Mouse (Mus musculus) kidney, adult 2 months (tissue): ENCODE results near the gene AB124611. TPM values are rescaled to one million over a fixed set of nuclear protein-coding genes. Genes with fewer than 3 reads are reported as not detected.

Experiments used
- DNase-seq: peaks from one replicate; pipeline ENCODE4 v3.0.0; 2021
- H3K27ac ChIP-seq: fragments of 200-500 bp; 2 replicates; pipeline ENCODE4 v1.5.1; 2012; ENCODE audit warnings: low read depth, low read length, control low read depth, inconsistent platforms; ENCODE audit not compliant: insufficient read depth
- H3K27me3 ChIP-seq: fragments of 200-500 bp; replicated peaks from 2 replicates; pipeline ENCODE4 v1.6.1; 2012; ENCODE audit warnings: mild to moderate bottlenecking, moderate library complexity, low read length, inconsistent platforms; ENCODE audit not compliant: control insufficient read depth, insufficient read depth
- H3K36me3 ChIP-seq: fragments of 200-500 bp; 2 replicates; pipeline ENCODE4 v1.6.1; 2012; ENCODE audit warnings: mild to moderate bottlenecking, moderate library complexity, low read length, inconsistent platforms; ENCODE audit not compliant: control insufficient read depth, insufficient read depth
- H3K4me1 ChIP-seq: fragments of 200-500 bp; 2 replicates; pipeline ENCODE4 v1.6.1; 2011; ENCODE audit warnings: low read length; ENCODE audit not compliant: control insufficient read depth, insufficient read depth
- H3K4me3 ChIP-seq: fragments of 200-500 bp; 2 replicates; pipeline ENCODE4 v1.5.1; 2011; ENCODE audit warnings: mild to moderate bottlenecking, low read depth, low read length, control low read depth; ENCODE audit not compliant: insufficient read depth
- CTCF ChIP-seq: fragments of 200-500 bp; conservative IDR thresholded peaks from 2 replicates; pipeline ENCODE4 v1.5.1; 2011; ENCODE audit warnings: low read depth, mild to moderate bottlenecking, control low read depth, low read length, moderate library complexity, mixed read lengths; ENCODE audit not compliant: insufficient read depth, insufficient read length
- POLR2A ChIP-seq: fragments of 200-500 bp; IDR thresholded peaks from one replicate; pipeline ENCODE4 v1.6.1; 2011; ENCODE audit warnings: low read depth, low read length, control low read depth
- WGBS: fragments of 180-500 bp; shearing (Covaris S2); methylation state at CpG from one replicate; pipeline ENCODE4 v1.1.7; 2018; 5-methylcytosine and 5-hydroxymethylcytosine counted together
- polyA plus RNA-seq: library from polyadenylated mRNA; depleted of rRNA; stranded (reverse); fragments of >200 nt; gene quantifications from 2 replicates; pipeline ENCODE4 v1.2.3, GENCODE M21; 2012

AB124611 gene
- polyA plus RNA-seq, 1 experiment = 2.6 TPM

DNA sequence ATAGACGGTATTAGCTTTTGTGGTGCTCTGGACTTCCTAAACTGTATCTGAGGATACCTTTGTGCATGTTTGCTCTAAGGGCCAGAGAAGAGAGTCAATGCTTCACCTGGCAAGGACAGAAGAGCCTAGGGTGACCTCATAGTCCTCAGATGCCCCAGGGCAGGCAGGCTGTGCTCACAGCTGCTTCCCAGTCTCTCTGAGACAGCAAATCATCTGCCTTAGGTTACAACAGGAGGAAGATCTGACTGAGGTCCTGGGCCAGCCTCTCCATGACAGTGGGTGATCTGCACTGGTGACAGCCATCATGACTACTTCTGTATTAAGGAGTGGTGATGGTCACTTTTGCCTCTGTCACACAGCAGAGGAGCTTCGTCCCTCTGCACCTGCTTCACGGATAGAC is 33.2 kb downstream of the AB124611 start:
- H3K27ac ChIP-seq = no peak overlapping the region
- H3K36me3 ChIP-seq = no peaks in the 10 kb centered on the region
- WGBS = 96% methylated on average over 3 of the region's 3 CpGs
- H3K4me3 ChIP-seq = no peak overlapping the region
- DNase-seq = no peak
- H3K27me3 ChIP-seq = no peaks in the 10 kb centered on the region
- peaks cover 8% of the 10 kb centered on the region for H3K4me1 ChIP-seq
- TF ChIP-seq CTCF (no peak), POLR2A (no peak)

DNA sequence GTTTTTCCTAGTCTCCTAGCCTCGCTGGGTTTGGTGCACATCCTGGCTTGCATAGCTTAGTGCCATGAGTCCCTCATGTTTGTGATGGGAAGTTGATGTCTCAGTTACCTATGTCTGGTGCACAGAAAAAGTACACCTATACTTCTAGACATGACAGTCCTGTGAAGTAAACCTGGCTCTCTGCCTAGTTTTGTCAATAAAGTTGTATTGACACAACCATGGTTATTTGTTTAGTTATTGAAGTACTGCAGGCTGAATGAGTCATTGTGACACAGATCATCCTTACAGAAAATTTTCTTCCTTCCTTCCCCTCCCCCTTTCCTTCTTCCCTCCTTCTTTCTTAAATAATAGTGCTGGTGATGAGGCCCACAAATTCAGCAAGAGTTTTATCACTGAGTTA is 38.4 kb downstream of the AB124611 start:
- H3K27ac ChIP-seq = no peak overlapping the region
- peaks cover 6% of the 10 kb centered on the region for H3K4me1 ChIP-seq
- no peak for TF ChIP-seq POLR2A
- TF ChIP-seq CTCF = no peak
- WGBS = 89% methylated on average over 1 of the region's 1 CpGs
- H3K4me3 ChIP-seq = no peak overlapping the region
- no peak for DNase-seq
- no peaks in the 10 kb centered on the region for H3K27me3 ChIP-seq
- H3K36me3 ChIP-seq = no peaks in the 10 kb centered on the region

GRCm38 (mm10) chr9:21565004-21565586 is 39.1 kb downstream of the AB124611 start:
- no peak for DNase-seq
- TF ChIP-seq POLR2A (no peak), CTCF (no peak)
- Histone ChIP-seq H3K36me3 (no peaks in the 10 kb centered on the region), H3K4me1 (peaks cover 6% of the 10 kb centered on the region), H3K27me3 (no peaks in the 10 kb centered on the region), H3K27ac (no peak overlapping the region), H3K4me3 (no peak overlapping the region)
- 66% methylated on average over 4 of the region's 4 CpGs for WGBS

DNA sequence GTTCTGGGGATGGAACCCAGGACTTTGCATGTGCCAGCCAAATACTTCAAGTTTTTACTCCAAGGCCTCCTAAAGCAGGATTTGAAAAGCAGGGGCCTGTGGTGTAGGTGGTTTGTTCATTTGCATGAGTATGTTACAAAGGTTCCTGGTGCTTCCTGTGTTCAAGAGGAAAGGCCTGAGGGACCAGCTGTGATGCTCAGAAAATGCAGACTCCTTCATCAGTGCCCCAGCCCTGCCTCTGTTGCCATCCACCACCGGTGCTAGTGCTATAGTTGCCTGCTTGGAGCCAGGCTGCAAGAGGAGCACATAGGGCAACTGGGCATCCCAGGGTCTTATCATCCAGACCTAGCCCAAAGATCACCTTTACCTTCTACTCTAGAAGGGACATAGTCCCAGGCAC is 40.6 kb downstream of the AB124611 start:
- H3K4me3 ChIP-seq = no peak overlapping the region
- DNase-seq = no peak
- TF ChIP-seq POLR2A (no peak), CTCF (no peak)
- H3K4me1 ChIP-seq = peaks cover 4% of the 10 kb centered on the region
- no peaks in the 10 kb centered on the region for H3K27me3 ChIP-seq
- no peaks in the 10 kb centered on the region for H3K36me3 ChIP-seq
- H3K27ac ChIP-seq = no peak overlapping the region
- WGBS = 84% methylated on average over 1 of the region's 1 CpGs

GRCm38 (mm10) chr9:21567051-21567450 is 41.1 kb downstream of the AB124611 start:
- H3K27ac ChIP-seq = no peak overlapping the region
- 68% methylated on average over 2 of the region's 2 CpGs for WGBS
- H3K4me3 ChIP-seq = no peak overlapping the region
- H3K36me3 ChIP-seq = no peaks in the 10 kb centered on the region
- no peak for TF ChIP-seq CTCF
- no peak for TF ChIP-seq POLR2A
- no peaks in the 10 kb centered on the region for H3K27me3 ChIP-seq
- no peak for DNase-seq
- peaks cover 4% of the 10 kb centered on the region for H3K4me1 ChIP-seq

DNA sequence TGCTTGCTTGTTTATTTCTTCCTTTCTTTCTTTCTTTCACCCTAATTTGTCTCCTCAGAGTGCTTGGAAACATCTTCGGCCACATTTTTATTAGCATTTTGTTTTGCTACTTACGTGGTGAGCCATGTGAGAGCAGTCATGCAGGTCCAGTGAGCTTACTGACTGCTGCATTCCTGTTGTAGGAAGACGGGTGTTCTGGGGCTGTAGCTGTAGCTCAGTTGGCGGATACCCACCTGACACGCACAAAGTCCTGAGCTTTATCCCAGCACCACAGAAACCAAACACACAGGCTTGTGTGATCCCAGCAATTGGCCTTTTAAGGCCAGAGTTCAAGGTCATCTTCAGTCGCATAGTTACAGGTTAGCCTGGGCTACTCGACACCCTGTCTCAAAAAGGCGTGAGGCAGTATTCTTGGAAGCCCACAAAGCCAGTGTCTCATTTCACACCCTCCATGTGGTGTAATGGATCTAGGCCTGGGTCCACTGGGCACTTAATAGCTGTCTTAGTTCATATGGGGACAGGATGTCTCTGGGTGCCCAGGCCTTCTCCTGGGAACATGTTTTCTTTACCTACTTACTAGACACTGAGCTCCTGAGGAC is 42.8 kb downstream of the AB124611 start:
- TF ChIP-seq CTCF (no peak), POLR2A (no peak)
- peak; percentile 21 for DNase-seq

GRCm38 (mm10) chr9:21574012-21574801 is 48.2 kb downstream of the AB124611 start:
- Histone ChIP-seq H3K36me3 (no peaks in the 10 kb centered on the region), H3K4me3 (no peak overlapping the region), H3K27me3 (no peaks in the 10 kb centered on the region), H3K4me1 (no peaks in the 10 kb centered on the region), H3K27ac (no peak overlapping the region)
- TF ChIP-seq POLR2A = no peak
- no peak for TF ChIP-seq CTCF
- no peak for DNase-seq
- WGBS = 88% methylated on average over 8 of the region's 8 CpGs

More for the DNA sequence above, 42.8 kb downstream of the AB124611 start:
- 49% methylated on average over 8 of the region's 8 CpGs for WGBS
- Histone ChIP-seq H3K27me3 (no peaks in the 10 kb centered on the region), H3K4me1 (peaks cover 4% of the 10 kb centered on the region), H3K4me3 (no peak overlapping the region), H3K36me3 (no peaks in the 10 kb centered on the region), H3K27ac (peak overlapping the region; percentile 69)
